Mouse (Mus musculus): Measurements from ENCODE around the gene Myo1d. TPM values are rescaled to one million over a fixed set of nuclear protein-coding genes. Genes with fewer than 3 reads are reported as not detected.
"Not testable (repeated sequence)": the region's sequence is repeated elsewhere in the genome, so short reads cannot be mapped to it uniquely, and the experiment has no call there.

Gene Myo1d
- total and polyA plus RNA-seq, 3 experiments: 15.9 to 81.1 (median 41.7) TPM

DNA sequence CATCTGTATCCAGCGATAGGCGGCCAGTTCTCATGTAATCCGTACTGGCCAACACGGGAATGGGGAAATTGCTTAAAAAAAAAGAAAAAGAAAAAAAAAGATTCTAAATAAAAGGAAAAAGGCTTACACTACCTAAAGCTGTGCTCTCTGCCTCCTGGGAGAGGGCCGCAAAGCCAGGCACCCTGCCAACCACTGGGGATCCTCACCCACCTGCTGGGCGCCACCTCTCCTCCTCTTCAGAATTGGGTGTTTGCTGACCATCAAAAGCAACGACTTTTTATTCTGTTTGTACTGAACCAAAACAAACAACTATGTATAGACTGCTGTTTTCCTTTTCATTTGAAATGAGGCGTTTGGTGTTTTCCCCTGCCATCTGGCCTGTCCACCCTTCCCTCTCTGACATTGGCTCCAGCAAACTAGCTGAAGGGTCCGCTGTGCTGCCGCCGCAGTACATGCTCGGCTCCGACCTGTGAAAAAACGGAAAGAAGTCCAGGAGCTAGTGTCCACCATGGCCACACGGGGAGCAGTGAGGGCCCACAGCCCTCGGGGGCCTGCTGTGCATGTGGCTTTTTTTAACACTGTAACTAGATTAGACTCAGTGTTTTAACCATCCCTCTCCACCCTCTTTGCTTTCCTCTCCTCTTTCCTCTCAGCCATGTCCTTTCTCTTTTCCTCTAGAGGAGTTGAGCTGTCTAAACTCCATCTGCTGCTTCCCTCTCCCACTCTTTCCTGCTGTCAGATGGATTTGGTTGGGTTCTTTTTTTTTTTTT is 307.8 kb downstream of the Myo1d start:
- Histone ChIP-seq H3K4me3 (ENCODE audit: control insufficient read depth in 1 of 2, insufficient read depth in 1 of 2, low read depth in 2 of 2, low read length in 2 of 2) (no peak overlapping the region), H3K9ac (ENCODE audit: control insufficient read depth, low read depth, low read length, poor library complexity, severe bottlenecking) (no peak overlapping the region), H3K27ac (ENCODE audit: control insufficient read depth, low read depth, low read length) (no peak overlapping the region), H3K36me3 (ENCODE audit: control insufficient read depth in 1 of 2, insufficient read depth in 2 of 2, low read length in 2 of 2) (peaks cover 8 to 17% of the 10 kb centered on the region in 2 experiments), H3K9me3 (replicated peaks; ENCODE audit: insufficient read depth, low read length) (no peaks in the 10 kb centered on the region), H3K4me1 (ENCODE audit: control insufficient read depth in 1 of 2, insufficient read depth in 2 of 2, low read length in 2 of 2) (peaks cover 0 to 7% of the 10 kb centered on the region in 2 experiments; a peak in 1 of 4 replicates), H3K27me3 (ENCODE audit: control insufficient read depth in 1 of 2, insufficient read depth in 2 of 2, low read length in 2 of 2) (no peaks in the 10 kb centered on the region), H3K79me2 (ENCODE audit: control insufficient read depth, insufficient read depth, low read length, poor library complexity) (peaks cover 2% of the 10 kb centered on the region; the same call in 1 of the 2 replicates)
- no peak for DNase-seq (ENCODE audit: low read depth, low spot score)
- TF ChIP-seq JUND (IDR thresholded peaks at IDR 0.05; ENCODE audit: low read depth, low read length) (no peak), ZMIZ1 (IDR thresholded peaks at IDR 0.05; ENCODE audit: low read depth, low read length) (no peak), USF1 (IDR thresholded peaks at IDR 0.05; ENCODE audit: low read depth, low read length) (no peak), MAFK (IDR thresholded peaks at IDR 0.05; ENCODE audit: borderline replicate concordance, low read depth, low read length) (no peak), ETS1 (IDR thresholded peaks at IDR 0.05; ENCODE audit: low read depth, low read length) (no peak), CTCF (IDR thresholded peaks at IDR 0.05 in 2 of 3, conservative IDR thresholded peaks at IDR 0.05 in 1 of 3; ENCODE audit: control insufficient read depth in 1 of 3, insufficient read depth in 1 of 3, low read depth in 2 of 3, low read length in 3 of 3, poor library complexity in 1 of 3, severe bottlenecking in 1 of 3) (no peak), TAL1 (IDR thresholded peaks at IDR 0.05; ENCODE audit: low read length) (no peak), MAZ (IDR thresholded peaks at IDR 0.05; ENCODE audit: low read depth, low read length) (no peak), E2F4 (IDR thresholded peaks at IDR 0.05; ENCODE audit: borderline replicate concordance, low read depth, low read length) (no peak), ELF1 (IDR thresholded peaks at IDR 0.05; ENCODE audit: low read depth, low read length) (no peak), MXI1 (IDR thresholded peaks at IDR 0.05; ENCODE audit: low read depth, low read length) (no peak), POLR2AphosphoS5 (IDR thresholded peaks at IDR 0.05; ENCODE audit: borderline replicate concordance, low read depth, low read length) (no peak), TBP (IDR thresholded peaks at IDR 0.05; ENCODE audit: low read depth, low read length) (no peak), SMC3 (IDR thresholded peaks at IDR 0.05; ENCODE audit: low read depth, low read length) (no peak), GABPA (IDR thresholded peaks at IDR 0.05; ENCODE audit: low read depth, low read length) (no peak), UBTF (IDR thresholded peaks at IDR 0.05; ENCODE audit: borderline replicate concordance, insufficient read depth, low read depth, low read length) (no peak)

DNA sequence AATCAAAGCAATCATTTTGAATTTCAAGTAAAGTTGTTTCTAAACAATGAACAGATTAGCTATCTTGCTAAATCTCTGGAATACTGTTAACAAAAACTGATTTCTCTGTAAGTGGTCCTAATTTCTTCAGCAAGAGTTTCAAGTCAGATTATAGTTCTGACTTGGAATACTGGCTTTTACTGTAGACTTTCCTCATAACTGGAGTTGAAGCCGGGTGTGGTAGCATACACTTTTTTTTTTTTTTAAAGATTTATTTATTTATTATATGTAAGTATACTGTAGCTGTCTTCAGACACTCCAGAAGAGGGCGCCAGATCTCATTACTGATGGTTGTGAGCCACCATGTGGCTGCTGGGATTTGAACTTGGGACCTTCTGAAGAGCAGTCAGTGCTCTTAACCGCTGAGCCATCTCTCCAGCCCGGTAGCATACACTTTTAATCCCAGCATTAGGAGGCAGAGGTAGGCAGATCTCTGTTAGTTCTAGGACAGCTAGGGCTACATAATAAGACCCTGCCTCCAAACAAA is 316.2 kb downstream of the Myo1d start:
- DNase-seq (ENCODE audit: low read depth, low spot score); H3K9ac ChIP-seq (ENCODE audit: control insufficient read depth, low read depth, low read length, poor library complexity, severe bottlenecking): not testable (repeated sequence)
- peaks cover 0 to 56% of the 10 kb centered on the region in 2 experiments; a peak in 3 of 4 replicates for H3K36me3 ChIP-seq (ENCODE audit: control insufficient read depth in 1 of 2, insufficient read depth in 2 of 2, low read length in 2 of 2)

More for the DNA sequence above, 316.2 kb downstream of the Myo1d start:
- H3K79me2 ChIP-seq (ENCODE audit: control insufficient read depth, insufficient read depth, low read length, poor library complexity); H3K27me3 ChIP-seq (ENCODE audit: control insufficient read depth in 1 of 2, insufficient read depth in 2 of 2, low read length in 2 of 2); H3K4me1 ChIP-seq (ENCODE audit: control insufficient read depth in 1 of 2, insufficient read depth in 2 of 2, low read length in 2 of 2); H3K4me3 ChIP-seq (ENCODE audit: control insufficient read depth in 1 of 2, insufficient read depth in 1 of 2, low read depth in 2 of 2, low read length in 2 of 2); H3K27ac ChIP-seq (ENCODE audit: control insufficient read depth, low read depth, low read length); H3K9me3 ChIP-seq (replicated peaks; ENCODE audit: insufficient read depth, low read length): not testable (repeated sequence)
- peak; percentile 74 for TF ChIP-seq TBP (IDR thresholded peaks at IDR 0.05; ENCODE audit: low read depth, low read length)
- TF ChIP-seq CTCF (IDR thresholded peaks at IDR 0.05 in 2 of 3, conservative IDR thresholded peaks at IDR 0.05 in 1 of 3; ENCODE audit: control insufficient read depth in 1 of 3, insufficient read depth in 1 of 3, low read depth in 2 of 3, low read length in 3 of 3, poor library complexity in 1 of 3, severe bottlenecking in 1 of 3): peak; percentile 6 to 22 (median 18); a peak in 2 of 6 replicates
- TF ChIP-seq ZNF384 (IDR thresholded peaks at IDR 0.05; ENCODE audit: low read depth, low read length): peak; percentile 81

Data from MEL (cell line).